Mouse (Mus musculus) T-helper 2 cell (primary cell): ENCODE data around the gene D6Ertd527e.

Source experiments
- in situ Hi-C: fragments of 300-600 bp; cut with MboI, MseI; formaldehyde crosslinking; loops from one replicate; pipeline ENCODE4 v1.15.1; 2025; ENCODE audit warnings: high pct_unique_total_duplicates

D6Ertd527e gene

DNA sequence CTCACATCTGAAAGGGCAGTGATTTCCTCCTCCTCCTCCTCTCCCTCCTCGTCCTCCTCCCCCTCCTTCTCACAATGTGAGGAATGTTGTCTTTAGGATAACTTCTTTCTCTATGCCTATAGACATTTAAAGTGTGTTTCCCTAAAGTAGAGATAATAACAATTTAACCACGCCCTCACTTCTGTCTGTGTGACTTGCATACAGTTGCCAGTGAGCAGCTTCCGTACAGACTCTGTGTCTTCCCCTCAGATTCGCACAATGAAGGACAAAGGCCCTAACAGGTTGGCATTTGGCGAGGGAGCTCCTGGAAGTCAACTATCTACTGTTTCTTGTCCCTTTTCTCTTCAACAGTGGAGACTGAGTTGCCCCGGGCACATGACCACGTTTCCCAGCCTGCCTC is 45.9 kb downstream of the D6Ertd527e start:
- in situ Hi-C loops = no loop called here

DNA sequence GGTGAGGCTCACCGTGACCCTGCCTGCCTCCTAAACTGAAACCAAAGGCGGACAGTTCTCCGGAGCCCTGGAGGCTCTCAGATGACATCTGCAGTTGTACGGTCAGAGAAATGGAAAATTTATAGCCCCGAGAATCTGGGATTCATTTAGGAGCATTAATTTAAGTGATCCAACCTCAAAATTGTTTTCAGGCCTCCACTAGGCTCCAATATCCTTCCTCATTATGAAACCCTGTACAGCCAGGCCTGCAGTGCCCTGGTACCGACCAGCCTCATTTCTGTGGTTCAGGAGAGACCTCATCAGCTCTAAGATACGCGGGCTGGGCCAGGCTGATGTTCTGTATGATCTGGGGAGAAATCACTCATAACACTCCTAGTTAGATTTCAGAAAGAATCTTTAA is 46.9 kb downstream of the D6Ertd527e start:
- in situ Hi-C loops = no loop called here

DNA sequence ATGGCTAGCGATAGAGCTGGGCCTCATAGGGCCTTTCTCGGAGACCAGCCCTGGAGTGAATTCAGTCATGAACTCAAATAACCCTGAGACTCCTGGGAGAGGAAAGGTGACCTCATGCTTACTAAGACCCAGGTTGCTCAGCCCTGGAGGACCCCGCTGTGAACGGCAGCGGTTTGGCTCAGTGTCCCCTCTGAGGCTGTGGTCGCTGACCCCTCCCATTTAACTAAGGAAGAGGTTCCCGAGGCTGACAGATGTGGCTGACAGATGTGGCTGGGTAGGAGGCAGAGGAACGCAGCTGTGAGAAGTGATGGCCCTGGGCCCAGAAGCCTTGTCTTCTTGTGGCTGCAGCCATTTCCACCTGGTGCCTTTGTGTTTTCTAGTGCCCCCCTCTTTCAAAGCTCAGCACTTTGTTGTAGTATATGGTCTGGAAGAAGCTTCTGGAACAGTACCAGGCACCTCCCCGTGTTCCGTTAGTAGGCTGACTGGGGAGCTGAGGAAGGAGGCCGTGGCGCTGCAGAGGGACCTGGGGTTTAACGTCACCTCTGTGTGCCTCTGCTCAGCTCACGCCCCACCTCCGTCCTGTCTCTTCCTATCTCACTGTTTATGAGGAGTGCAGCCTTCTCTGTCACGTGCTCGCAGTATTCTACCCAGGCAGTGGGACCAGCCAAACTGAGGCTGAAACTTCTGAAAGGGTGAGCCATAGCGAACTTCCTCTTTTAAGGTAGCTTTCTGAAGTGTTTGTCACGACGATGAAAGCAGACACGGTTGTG is 48.1 kb downstream of the D6Ertd527e start:
- in situ Hi-C loops = no loop called here

DNA sequence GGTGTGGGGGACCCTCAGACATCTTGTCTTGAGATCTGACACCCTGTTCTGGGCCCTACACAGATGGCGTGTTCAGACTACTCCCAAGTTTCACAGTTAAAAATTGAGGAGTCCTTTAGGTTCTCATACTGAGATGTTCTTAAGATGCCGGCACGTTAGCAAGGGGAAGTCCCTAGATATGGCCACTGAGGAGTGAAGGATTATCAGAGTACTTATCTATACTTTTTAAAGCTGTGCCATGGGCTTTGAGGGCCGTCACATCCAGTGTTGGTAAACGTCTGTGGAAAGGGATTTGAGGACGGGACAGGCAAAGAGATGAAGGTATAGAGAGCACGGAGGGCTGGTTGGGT is 48.7 kb downstream of the D6Ertd527e start:
- in situ Hi-C loops = no loop called here

DNA sequence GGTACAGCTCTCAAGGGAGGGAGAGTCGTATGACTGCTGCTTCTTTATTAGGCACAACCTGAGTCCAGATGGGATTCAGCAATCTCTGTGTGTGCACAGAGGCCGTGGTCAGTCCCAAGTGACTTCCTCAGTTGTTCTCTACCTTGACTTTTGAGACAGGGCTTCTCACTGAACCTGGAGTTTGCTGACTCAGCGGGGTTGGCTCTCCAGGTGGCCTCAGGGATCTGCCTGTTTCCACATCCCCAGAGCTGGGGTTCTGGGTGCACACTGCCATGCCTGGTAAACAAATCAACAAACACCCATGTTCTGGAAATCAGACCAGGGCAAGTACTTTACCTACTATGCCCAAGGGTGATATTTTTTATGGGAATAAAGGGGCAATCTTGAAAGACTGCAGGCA is 49.3 kb downstream of the D6Ertd527e start:
- in situ Hi-C loops = no loop called here

DNA sequence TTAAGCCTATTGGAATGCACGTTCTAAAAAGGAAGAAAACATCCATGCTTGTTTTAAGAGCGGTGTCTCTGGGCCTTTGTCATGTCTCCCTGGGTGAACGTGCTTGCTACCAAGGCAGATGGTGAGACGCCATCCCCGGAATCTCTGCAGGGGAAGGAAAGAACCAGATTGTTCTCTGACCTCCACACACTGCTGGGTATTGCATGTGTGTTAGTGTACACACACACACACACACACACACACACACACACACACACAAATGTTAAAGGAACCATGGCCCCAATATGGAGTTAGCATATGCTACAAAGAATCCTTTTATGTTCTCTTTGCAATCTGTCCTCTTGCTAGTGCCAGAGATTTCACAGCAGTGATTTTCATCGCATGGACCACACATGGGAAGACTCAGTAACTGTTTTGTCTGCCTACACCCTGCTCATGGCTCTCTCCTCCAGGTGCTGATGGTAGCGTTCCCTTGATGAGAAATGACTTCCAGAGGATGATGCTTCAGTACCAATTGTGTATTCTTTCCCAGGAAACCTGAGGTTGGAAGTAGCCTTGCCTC is 53.6 kb downstream of the D6Ertd527e start:
- in situ Hi-C loops = no loop called here

DNA sequence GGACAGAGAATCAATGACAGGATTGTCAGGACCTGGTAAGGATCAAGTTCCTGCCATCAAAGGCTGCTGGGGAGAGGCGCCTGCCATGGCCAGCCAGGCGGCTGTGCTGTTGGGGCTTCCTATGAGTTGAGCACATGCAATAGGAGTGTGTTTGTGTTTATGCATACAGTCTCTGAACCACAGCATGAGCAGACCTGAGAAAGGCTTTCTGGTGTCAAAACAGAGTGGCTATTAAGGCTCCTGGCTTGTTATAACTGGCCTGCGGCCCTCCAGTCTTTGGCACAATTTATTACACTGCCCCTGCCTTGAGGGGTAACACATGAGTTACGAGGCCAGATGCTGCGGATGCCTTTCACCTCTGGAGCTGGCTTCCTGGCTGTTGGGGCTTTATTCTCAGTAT is 55.6 kb downstream of the D6Ertd527e start:
- in situ Hi-C loops = no loop called here

DNA sequence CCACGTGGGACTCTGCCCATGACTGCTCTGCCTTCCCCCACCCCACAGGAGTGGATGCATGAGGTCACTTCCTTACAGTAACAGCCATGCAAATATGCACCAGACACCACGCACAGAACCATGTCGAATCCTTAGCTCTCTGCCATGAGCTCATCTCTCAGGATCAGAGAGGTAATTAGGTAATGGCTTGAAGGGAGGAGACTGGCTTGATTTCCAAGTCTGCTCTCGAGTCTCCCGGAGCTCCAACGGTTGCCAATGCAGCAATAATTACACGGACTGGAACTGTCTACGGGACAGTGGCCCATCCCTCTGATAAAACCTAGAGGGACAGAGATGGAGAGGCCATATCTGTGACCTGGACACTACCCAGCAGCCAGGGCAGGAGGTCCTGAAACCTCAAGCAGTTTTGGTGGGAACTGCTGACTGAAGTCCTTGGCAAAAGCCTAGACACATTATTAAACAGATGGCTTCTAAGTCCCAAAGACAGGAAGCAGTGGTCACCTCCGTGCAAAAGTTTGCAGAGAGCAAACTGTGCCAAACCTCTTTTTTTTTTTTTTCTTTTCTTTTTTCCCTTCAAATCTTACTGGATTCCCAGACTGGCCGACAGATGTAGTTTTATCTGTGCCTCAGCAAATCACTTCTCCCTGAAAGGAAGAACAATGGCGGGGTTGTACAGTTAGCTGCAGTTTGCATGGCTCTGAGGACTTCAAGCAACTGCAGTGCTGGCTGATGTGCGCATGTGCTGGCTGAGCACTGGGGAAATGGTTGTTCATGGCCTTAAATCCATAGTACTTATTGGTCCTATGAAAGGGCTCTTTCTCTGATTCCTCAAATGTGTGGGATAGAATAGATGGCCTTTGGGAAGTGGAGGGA is 57.1 kb downstream of the D6Ertd527e start:
- in situ Hi-C loops = no loop called here
